Mouse (Mus musculus) testis, postnatal 10 days (tissue): ENCODE measurements around the gene Bach2.

ENCODE experiments used
- DNase-seq: peaks from one replicate; pipeline ENCODE4 v3.0.0; 2021; ENCODE audit warnings: low spot score

The Bach2 gene

GRCm38 (mm10) chr4:32489186-32489585 lies 250.6 kb downstream of the Bach2 start:
- no peak for DNase-seq

- DNase-seq: no peak
These were observed 252.6 kb downstream of the Bach2 start for GRCm38 (mm10) chr4:32491176-32491575.

GRCm38 (mm10) chr4:32492834-32493233 lies 254.2 kb downstream of the Bach2 start:
- DNase-seq: no peak

GRCm38 (mm10) chr4:32501780-32502179 lies 263.2 kb downstream of the Bach2 start:
- DNase-seq: no peak

GRCm38 (mm10) chr4:32502181-32502580 lies 263.6 kb downstream of the Bach2 start:
- DNase-seq: no peak

GRCm38 (mm10) chr4:32504236-32504635 lies 265.6 kb downstream of the Bach2 start:
- DNase-seq: no peak

GRCm38 (mm10) chr4:32506306-32506808 lies 267.8 kb downstream of the Bach2 start:
- DNase-seq: no peak

- DNase-seq: no peak
These were observed 268.4 kb downstream of the Bach2 start for GRCm38 (mm10) chr4:32507041-32507440.

- no peak for DNase-seq
These were observed 270.0 kb downstream of the Bach2 start for GRCm38 (mm10) chr4:32508572-32508971.

- DNase-seq: no peak
These were observed 270.4 kb downstream of the Bach2 start for GRCm38 (mm10) chr4:32508996-32509395.

GRCm38 (mm10) chr4:32509832-32510612 lies 271.4 kb downstream of the Bach2 start:
- DNase-seq: no peak

- DNase-seq: no peak
These were observed 272.3 kb downstream of the Bach2 start for GRCm38 (mm10) chr4:32510940-32511339.

GRCm38 (mm10) chr4:32516126-32516525 lies 277.5 kb downstream of the Bach2 start:
- DNase-seq: no peak

- no peak for DNase-seq
These were observed 280.4 kb downstream of the Bach2 start for GRCm38 (mm10) chr4:32518842-32519578.

GRCm38 (mm10) chr4:32520628-32521360 lies 282.2 kb downstream of the Bach2 start:
- no peak for DNase-seq

GRCm38 (mm10) chr4:32521361-32521740 lies 282.7 kb downstream of the Bach2 start:
- no peak for DNase-seq

GRCm38 (mm10) chr4:32522013-32522412 lies 283.4 kb downstream of the Bach2 start:
- no peak for DNase-seq

- DNase-seq: no peak
These were observed 285.7 kb downstream of the Bach2 start for GRCm38 (mm10) chr4:32524282-32524681.

GRCm38 (mm10) chr4:32525000-32525399 lies 286.4 kb downstream of the Bach2 start:
- DNase-seq: no peak

GRCm38 (mm10) chr4:32526228-32526836 lies 287.7 kb downstream of the Bach2 start:
- DNase-seq: no peak

GRCm38 (mm10) chr4:32529443-32529995 lies 290.9 kb downstream of the Bach2 start:
- no peak for DNase-seq

GRCm38 (mm10) chr4:32530421-32530920 lies 291.9 kb downstream of the Bach2 start:
- no peak for DNase-seq
